Mouse (Mus musculus): ENCODE measurements at regions not wholly inside any gene's neighbourhood (a gene's known extent, or its start where the extent isn't known, plus 50 kb on each side); places are given as distances from the start of the nearest gene placed in this dataset.

DNA sequence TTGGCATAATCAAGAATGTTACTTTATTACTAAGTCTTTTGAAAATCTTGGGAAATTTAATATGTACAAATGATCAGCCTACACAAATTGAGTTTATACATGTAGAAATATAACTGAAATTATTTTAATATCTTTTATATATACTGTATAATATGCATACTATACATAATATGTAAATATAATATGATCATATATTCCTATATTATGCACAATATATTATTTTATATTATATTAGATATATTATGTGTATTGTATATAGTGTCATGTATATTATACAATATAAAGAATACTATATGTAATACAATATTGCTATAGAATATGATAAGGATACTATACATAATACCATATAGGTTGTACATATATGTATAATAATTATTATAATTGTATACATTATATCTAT is 1912.4 kb downstream of the Cntnap5b start:
- Histone ChIP-seq H3K36me3 (ENCODE audit: control insufficient read depth, insufficient read depth, low read length) (no peaks in the 10 kb centered on the region), H3K9ac (ENCODE audit: low read length) (no peak overlapping the region), H3K27ac (replicated peaks; ENCODE audit: low read depth, low read length) (no peak overlapping the region), H3K27me3 (ENCODE audit: control insufficient read depth, insufficient read depth, low read length) (no peaks in the 10 kb centered on the region), H3K4me2 (ENCODE audit: low read depth, severe bottlenecking) (no peak overlapping the region), H3K9me3 (ENCODE audit: control insufficient read depth, low read length) (no peaks in the 10 kb centered on the region), H3K4me3 (ENCODE audit: low read depth, low read length) (no peak overlapping the region), H3K4me1 (ENCODE audit: control insufficient read depth, insufficient read depth, low read length) (no peaks in the 10 kb centered on the region)
- ATAC-seq (ENCODE audit: insufficient number of reproducible peaks, low FRiP score, low TSS enrichment, low read depth) (peak; percentile 62; the same call in 1 of the 2 replicates), DNase-seq (ENCODE audit: low spot score) (no peak)

All from limb, embryonic 11.5 days (tissue).